Mouse (Mus musculus) lung, postnatal 0 days (tissue): ENCODE measurements around the gene Dcaf8. TPM values are rescaled to one million over a fixed set of nuclear protein-coding genes. Genes with fewer than 3 reads are reported as not detected.

Source experiments
- ATAC-seq: fragments of 200-750 bp; cut with Nextera tagmentation; 2 replicates; pipeline ENCODE4 v1.8.0; 2017; ENCODE audit warnings: moderate library complexity
- DNase-seq: peaks from one replicate; pipeline ENCODE4 v3.0.0-alpha.2; 2016; ENCODE audit warnings: low spot score
- H3K27ac ChIP-seq: fragments of 300-500 bp; sonication (generic); 2 replicates; pipeline ENCODE4 v1.5.1; 2014; ENCODE audit warnings: antibody characterized with exemption, mild to moderate bottlenecking, low read length, mixed read lengths
- H3K27me3 ChIP-seq: fragments of 300-500 bp; sonication (generic); replicated peaks from 2 replicates; pipeline ENCODE4 v1.6.1; 2014; ENCODE audit warnings: low read length, mixed read lengths; ENCODE audit not compliant: insufficient read depth
- H3K36me3 ChIP-seq: fragments of 300-500 bp; sonication (generic); 2 replicates; pipeline ENCODE4 v1.6.1; 2014; ENCODE audit warnings: low read length, mixed read lengths; ENCODE audit not compliant: insufficient read depth
- H3K4me1 ChIP-seq: fragments of 300-500 bp; sonication (generic); 2 replicates; pipeline ENCODE4 v1.6.1; 2014; ENCODE audit warnings: antibody characterized with exemption, low read depth, low read length, mixed read lengths; ENCODE audit not compliant: insufficient read depth
- H3K4me2 ChIP-seq: fragments of 300-500 bp; sonication (generic); replicated peaks from 2 replicates; pipeline ENCODE4 v1.6.1; 2014; ENCODE audit warnings: low read depth, mild to moderate bottlenecking, low read length, moderate library complexity, mixed read lengths
- H3K4me3 ChIP-seq: fragments of 300-500 bp; sonication (generic); 2 replicates; pipeline ENCODE4 v1.5.1; 2014; ENCODE audit warnings: low read depth, low read length
- H3K9ac ChIP-seq: fragments of 300-500 bp; sonication (generic); replicated peaks from 2 replicates; pipeline ENCODE4 v1.6.1; 2014; ENCODE audit warnings: low read depth, mild to moderate bottlenecking
- H3K9me3 ChIP-seq: fragments of 300-500 bp; sonication (generic); 2 replicates; pipeline ENCODE4 v1.6.1; 2016; ENCODE audit warnings: low read length, mixed read lengths
- CTCF ChIP-seq: IDR thresholded peaks from 2 replicates; pipeline ENCODE4 v1.5.1; 2016; ENCODE audit warnings: antibody characterized with exemption, mild to moderate bottlenecking
- EP300 ChIP-seq: IDR thresholded peaks from 2 replicates; pipeline ENCODE4 v1.6.1; 2016; ENCODE audit warnings: antibody characterized with exemption, mild to moderate bottlenecking, control low read depth
- WGBS: fragments of 180-500 bp; shearing (Covaris S2); extraction: QIAGEN DNeasy Blood & Tissue Kit; methylation state at CpG from one replicate; pipeline ENCODE4 v1.1.7; 2014; 5-methylcytosine and 5-hydroxymethylcytosine counted together
- polyA plus RNA-seq: library from polyadenylated mRNA; unstranded; fragments of >200 nt; fragmentation: Nextera tagmentation; extraction: Ambion mirVana; gene quantifications from 2 replicates; pipeline ENCODE4 v1.2.1, GENCODE M21; 2015

Gene Dcaf8
- polyA plus RNA-seq, 1 experiment from 2014 or later = 93.7 TPM

DNA sequence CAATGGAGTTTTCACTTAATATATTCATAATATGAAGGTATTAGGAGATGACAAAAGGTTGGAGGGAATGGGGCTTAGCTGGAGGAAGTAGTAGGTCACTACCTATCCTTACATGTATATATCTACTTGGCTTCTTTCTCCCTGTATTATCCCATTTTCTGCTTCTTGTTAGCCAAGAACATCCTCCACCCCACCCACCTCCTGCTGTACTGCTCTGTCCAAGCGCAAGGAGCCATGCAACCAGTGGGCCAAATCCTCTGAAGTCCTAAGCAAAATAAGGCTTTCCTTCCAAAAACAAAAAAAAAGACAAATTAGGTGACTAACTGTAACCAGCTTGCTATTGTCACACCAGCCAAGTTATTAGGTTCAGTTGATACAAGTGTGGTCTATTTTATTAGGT, 7.1 kb upstream of the Dcaf8 start:
- ATAC-seq (no peak), DNase-seq (no peak)
- Histone ChIP-seq H3K9ac (no peak overlapping the region), H3K27me3 (no peaks in the 10 kb centered on the region), H3K27ac (no peak overlapping the region), H3K4me3 (no peak overlapping the region), H3K9me3 (no peaks in the 10 kb centered on the region), H3K4me2 (no peak overlapping the region), H3K4me1 (no peaks in the 10 kb centered on the region), H3K36me3 (peaks cover 1% of the 10 kb centered on the region; the same call in 1 of the 2 replicates)
- TF ChIP-seq CTCF (no peak), EP300 (no peak)
- WGBS = 84% methylated on average over 1 of the region's 1 CpGs

DNA sequence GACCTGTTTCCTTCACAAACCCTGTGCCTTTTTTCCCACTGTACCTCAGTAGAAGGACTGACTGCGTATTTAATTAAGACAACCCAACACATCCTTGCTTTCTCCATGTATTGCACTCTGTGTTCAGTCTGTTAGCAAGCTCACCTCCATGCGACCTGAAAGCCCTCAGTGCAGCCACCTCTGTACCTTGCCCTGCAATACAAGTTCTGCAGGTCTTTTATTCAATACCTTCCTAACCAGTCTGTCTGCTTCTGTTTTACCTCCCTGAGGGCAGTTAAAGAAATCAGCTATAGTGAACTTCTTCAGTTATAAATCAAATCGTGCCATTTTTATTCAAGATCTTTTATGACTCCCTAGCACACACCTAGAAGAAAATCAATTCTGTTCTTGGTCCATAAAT, 6.4 kb upstream of the Dcaf8 start:
- Histone ChIP-seq H3K4me2 (no peak overlapping the region), H3K27me3 (no peaks in the 10 kb centered on the region), H3K9ac (no peak overlapping the region), H3K9me3 (no peaks in the 10 kb centered on the region), H3K27ac (no peak overlapping the region), H3K4me3 (no peak overlapping the region), H3K4me1 (no peaks in the 10 kb centered on the region), H3K36me3 (no peaks in the 10 kb centered on the region)
- DNase-seq (no peak), ATAC-seq (no peak)
- no peak for TF ChIP-seq EP300
- no peak for TF ChIP-seq CTCF
- WGBS = 66% methylated on average over 3 of the region's 3 CpGs

DNA sequence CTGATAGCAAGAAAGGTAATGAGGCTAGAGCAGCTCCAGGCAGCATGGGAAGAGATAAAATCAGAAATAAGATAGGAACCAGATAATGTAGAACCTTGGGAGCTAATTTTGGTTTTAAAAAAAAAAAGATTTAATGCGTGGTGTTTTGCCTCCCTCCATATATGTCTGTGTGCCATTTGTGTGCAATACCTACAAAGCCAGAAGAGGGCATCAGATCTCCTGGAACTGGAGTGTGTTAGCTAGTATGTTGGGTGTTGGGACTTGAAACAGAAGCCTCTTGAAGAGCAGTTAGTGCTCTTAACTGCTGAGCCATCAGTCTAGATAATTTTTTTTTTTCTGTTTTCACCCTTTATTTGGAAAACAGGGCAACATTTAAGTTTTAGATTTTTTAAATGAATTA, 4.3 kb upstream of the Dcaf8 start:
- no peaks in the 10 kb centered on the region for H3K9me3 ChIP-seq
- no peak overlapping the region for H3K27ac ChIP-seq
- ATAC-seq = peak; percentile 27; the same call in 1 of the 2 replicates
- H3K4me1 ChIP-seq = no peaks in the 10 kb centered on the region
- no peak overlapping the region for H3K9ac ChIP-seq
- no peak overlapping the region for H3K4me3 ChIP-seq
- H3K36me3 ChIP-seq = no peaks in the 10 kb centered on the region
- no peak for TF ChIP-seq EP300
- TF ChIP-seq CTCF = peak; percentile 83
- DNase-seq = peak; percentile 92
- no peak overlapping the region for H3K4me2 ChIP-seq
- H3K27me3 ChIP-seq = no peaks in the 10 kb centered on the region
- 0% methylated on average over 1 of the region's 1 CpGs for WGBS

DNA sequence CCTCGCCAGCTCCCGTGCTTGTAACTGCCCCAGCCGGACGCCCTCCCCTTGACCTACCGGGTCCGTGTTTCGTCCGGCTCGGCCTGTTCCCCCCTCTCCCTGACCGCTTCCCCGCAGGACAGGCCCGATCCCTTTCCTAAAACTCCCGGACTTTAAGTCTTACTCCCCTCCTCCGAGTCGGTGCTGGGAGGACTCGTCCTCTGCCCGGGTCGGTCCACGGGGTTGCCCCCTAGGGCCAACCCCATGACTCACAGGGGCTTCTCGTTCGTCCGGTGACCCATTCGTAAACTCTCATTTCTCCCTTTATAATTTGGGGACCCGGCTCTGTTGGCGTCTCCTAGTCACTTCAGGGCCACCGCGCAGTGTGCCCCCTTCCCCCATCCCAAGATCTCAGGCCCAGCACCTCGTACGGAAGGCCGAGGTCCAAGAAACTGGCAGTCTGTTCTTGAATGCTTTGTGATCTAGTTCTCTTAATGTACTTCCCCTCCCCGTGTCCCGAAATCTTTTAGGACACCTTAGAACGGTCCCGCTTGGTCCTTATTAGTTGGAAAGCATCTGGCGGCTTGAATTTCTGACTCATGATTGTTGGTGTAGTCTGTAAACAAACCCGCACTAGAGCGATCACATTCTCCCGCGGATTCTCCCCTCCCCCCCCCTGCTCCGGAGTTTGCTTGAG, 533 bp downstream of the Dcaf8 start:
- WGBS = 1% methylated on average over 37 of the region's 40 CpGs
- Histone ChIP-seq H3K9me3 (no peaks in the 10 kb centered on the region), H3K27ac (peak overlapping the region; percentile 96), H3K36me3 (peaks cover 5% of the 10 kb centered on the region; the same call in 1 of the 2 replicates), H3K9ac (peak overlapping the region; percentile 99), H3K4me1 (0 out of 2 replicates have a peak, but pooled peaks cover 2% of the 10 kb centered on the region), H3K4me3 (peak overlapping the region; percentile 87), H3K27me3 (no peaks in the 10 kb centered on the region), H3K4me2 (peak overlapping the region; percentile 65)
- no peak for TF ChIP-seq CTCF
- no peak for TF ChIP-seq EP300
- ATAC-seq (peak; percentile 45), DNase-seq (peak; percentile 76)

DNA sequence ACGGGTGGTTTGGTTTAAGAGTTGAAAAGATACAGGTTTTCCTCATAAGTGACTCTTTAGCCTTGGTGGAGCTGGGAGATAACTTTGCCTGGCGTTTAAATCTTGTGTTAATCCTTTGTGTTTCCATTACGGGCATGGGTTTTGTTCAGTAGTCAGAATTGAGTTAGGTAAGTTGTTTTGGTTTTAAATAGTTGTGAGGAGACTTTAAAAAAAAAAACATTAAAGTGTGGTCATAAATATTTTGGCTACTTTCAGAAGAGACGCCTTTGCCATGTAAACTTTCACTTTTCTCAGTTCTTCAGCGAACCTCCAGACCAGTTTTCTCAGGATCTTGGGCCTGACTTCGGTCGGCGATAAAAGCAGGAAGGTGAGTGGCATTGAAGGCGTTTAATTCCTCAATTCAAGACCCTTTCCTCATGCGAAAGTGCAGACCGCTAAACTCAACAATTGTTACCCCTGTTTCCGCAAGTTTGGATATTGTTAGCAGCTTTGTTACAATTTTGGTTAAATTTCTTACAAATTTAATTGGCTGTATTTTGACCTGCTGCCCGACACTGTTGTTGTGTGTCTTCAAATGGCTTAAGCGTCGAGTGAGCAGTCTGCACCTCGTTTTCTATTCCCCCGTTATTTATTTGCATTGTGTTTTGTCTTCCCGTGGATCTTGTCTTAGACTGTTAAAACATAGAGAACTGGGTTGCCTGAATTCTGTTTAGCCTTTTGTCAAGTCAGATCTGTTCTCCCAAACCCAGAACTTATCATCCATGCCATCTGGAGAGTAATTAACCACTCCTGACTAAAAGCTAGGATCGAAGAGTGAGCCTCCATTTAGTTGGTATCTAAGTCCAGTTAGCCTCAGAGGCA, 1.3 kb downstream of the Dcaf8 start:
- H3K27me3 ChIP-seq = no peaks in the 10 kb centered on the region
- peaks cover 11% of the 10 kb centered on the region; the same call in 1 of the 2 replicates for H3K36me3 ChIP-seq
- 0 out of 2 replicates have a peak, but pooled peaks cover 2% of the 10 kb centered on the region for H3K4me1 ChIP-seq
- no peaks in the 10 kb centered on the region for H3K9me3 ChIP-seq
- TF ChIP-seq CTCF (no peak), EP300 (no peak)
- H3K4me2 ChIP-seq = peak overlapping the region; percentile 65
- DNase-seq = peak; percentile 53
- peak overlapping the region; percentile 87 for H3K4me3 ChIP-seq
- ATAC-seq = no peak
- peak overlapping the region; percentile 96 for H3K27ac ChIP-seq
- H3K9ac ChIP-seq = peak overlapping the region; percentile 99
- 4% methylated on average over 19 of the region's 19 CpGs for WGBS

DNA sequence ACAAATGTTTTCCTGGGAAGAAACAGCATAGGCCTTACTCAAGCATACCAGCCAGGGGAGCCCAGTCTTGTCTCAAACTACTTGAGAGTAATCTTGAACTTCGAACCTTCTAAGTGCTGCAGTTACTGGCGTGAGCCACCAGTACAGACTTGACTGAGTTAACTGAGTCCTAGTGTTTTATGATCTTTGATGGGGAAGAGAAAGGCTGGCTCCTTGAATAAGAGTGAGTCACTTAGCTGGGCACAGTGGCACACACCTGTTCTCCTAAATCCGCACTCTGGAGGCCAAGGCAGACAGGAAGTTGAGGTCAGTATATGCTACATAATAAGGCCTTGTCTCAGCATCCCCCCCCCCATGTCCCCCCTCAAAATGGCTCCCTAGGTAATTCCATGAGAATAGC, 6.7 kb downstream of the Dcaf8 start:
- DNase-seq (no peak), ATAC-seq (peak; percentile 30)
- no peak overlapping the region for H3K9ac ChIP-seq
- H3K9me3 ChIP-seq = no peaks in the 10 kb centered on the region
- peaks cover 16% of the 10 kb centered on the region; the same call in 1 of the 2 replicates for H3K36me3 ChIP-seq
- H3K4me1 ChIP-seq = 0 out of 2 replicates have a peak, but pooled peaks cover 2% of the 10 kb centered on the region
- TF ChIP-seq CTCF = no peak
- TF ChIP-seq EP300 = no peak
- 68% methylated on average over 3 of the region's 3 CpGs for WGBS
- no peak overlapping the region for H3K4me2 ChIP-seq
- H3K4me3 ChIP-seq = no peak overlapping the region
- H3K27ac ChIP-seq = no peak overlapping the region
- no peaks in the 10 kb centered on the region for H3K27me3 ChIP-seq
